Mouse (Mus musculus) midbrain, postnatal 0 days (tissue): ENCODE measurements at regions not wholly inside any gene's neighbourhood (a gene's known extent, or its start where the extent isn't known, plus 50 kb on each side); places are given as distances from the start of the nearest gene placed in this dataset.

Source experiments
- ATAC-seq: fragments of 200-750 bp; cut with Nextera tagmentation; 2 replicates; pipeline ENCODE4 v1.8.0; 2017; ENCODE audit warnings: moderate number of reproducible peaks, mild to moderate bottlenecking, moderate TSS enrichment, moderate library complexity; ENCODE audit not compliant: low FRiP score
- DNase-seq: peaks from one replicate; pipeline ENCODE4 v3.0.0-alpha.2; 2015; ENCODE audit warnings: low spot score
- H3K27ac ChIP-seq: fragments of 300-500 bp; sonication (generic); 2 replicates; pipeline ENCODE4 v1.5.1; 2014; ENCODE audit warnings: low read depth, mild to moderate bottlenecking, low read length, mixed read lengths
- H3K27me3 ChIP-seq: fragments of 300-500 bp; sonication (generic); 2 replicates; pipeline ENCODE4 v1.6.1; 2014; ENCODE audit warnings: low read length, control low read depth, mixed read lengths; ENCODE audit not compliant: insufficient read depth
- H3K36me3 ChIP-seq: fragments of 300-500 bp; sonication (generic); 2 replicates; pipeline ENCODE4 v1.6.1; 2014; ENCODE audit warnings: low read length, control low read depth, mixed read lengths; ENCODE audit not compliant: insufficient read depth
- H3K4me1 ChIP-seq: fragments of 300-500 bp; sonication (generic); 2 replicates; pipeline ENCODE4 v1.6.1; 2014; ENCODE audit warnings: mild to moderate bottlenecking, control low read depth, antibody characterized with exemption, low read length, mixed read lengths; ENCODE audit not compliant: insufficient read depth
- H3K4me2 ChIP-seq: fragments of 300-500 bp; sonication (generic); 2 replicates; pipeline ENCODE4 v1.6.1; 2014; ENCODE audit warnings: low read depth, mild to moderate bottlenecking, low read length, mixed read lengths; ENCODE audit not compliant: poor library complexity, severe bottlenecking
- H3K4me3 ChIP-seq: fragments of 300-500 bp; sonication (generic); 2 replicates; pipeline ENCODE4 v1.5.1; 2014; ENCODE audit warnings: low read depth, mild to moderate bottlenecking, low read length, moderate library complexity
- H3K9ac ChIP-seq: fragments of 300-500 bp; sonication (generic); replicated peaks from 2 replicates; pipeline ENCODE4 v1.6.1; 2014; ENCODE audit warnings: mild to moderate bottlenecking, low read length, moderate library complexity, mixed read lengths; ENCODE audit not compliant: poor library complexity, severe bottlenecking
- H3K9me3 ChIP-seq: fragments of 300-500 bp; sonication (generic); 2 replicates; pipeline ENCODE4 v1.6.1; 2016; ENCODE audit warnings: low read length, control low read depth
- CTCF ChIP-seq: IDR thresholded peaks from 2 replicates; pipeline ENCODE4 v1.5.1; 2016; ENCODE audit warnings: antibody characterized with exemption, mild to moderate bottlenecking
- WGBS: fragments of 180-500 bp; shearing (Covaris S2); extraction: QIAGEN DNeasy Blood & Tissue Kit; methylation state at CpG from one replicate; pipeline ENCODE4 v1.1.7; 2014; 5-methylcytosine and 5-hydroxymethylcytosine counted together

DNA sequence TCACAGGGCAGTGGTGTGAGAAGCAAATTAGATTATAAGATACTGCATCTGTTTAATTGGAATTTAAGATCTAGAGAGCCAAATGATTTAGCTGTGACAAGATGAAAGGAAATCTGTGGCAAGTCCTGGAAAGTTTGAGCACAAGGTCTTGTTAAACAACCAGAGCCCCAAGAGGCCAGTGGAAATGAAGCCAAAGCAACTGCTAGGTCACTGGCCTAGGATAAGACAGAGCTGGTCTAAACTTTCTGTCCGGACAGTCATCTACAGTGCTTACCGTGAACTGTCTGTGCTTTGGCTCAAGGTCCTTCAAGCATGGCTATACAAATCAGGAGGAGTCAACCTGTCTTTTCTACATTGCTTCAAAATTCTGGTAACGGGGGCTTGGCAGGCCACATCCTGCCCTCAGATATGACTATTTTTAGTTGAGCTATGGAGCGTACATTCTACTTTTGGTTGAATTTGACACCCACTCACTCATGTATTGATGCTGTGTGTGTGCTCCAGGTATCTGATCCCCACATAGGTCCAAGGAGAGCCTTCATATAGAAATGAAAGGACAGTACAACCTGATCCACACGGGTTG, 113.4 kb upstream of the Atp1b1 start:
- WGBS: 86% methylated on average over 5 of the region's 5 CpGs
- Histone ChIP-seq H3K27ac (no peak overlapping the region), H3K4me1 (no peaks in the 10 kb centered on the region), H3K36me3 (no peaks in the 10 kb centered on the region), H3K9me3 (no peaks in the 10 kb centered on the region), H3K4me3 (no peak overlapping the region), H3K27me3 (no peaks in the 10 kb centered on the region), H3K4me2 (no peak overlapping the region), H3K9ac (no peak overlapping the region)
- DNase-seq (no peak), ATAC-seq (no peak)
- no peak for TF ChIP-seq CTCF

DNA sequence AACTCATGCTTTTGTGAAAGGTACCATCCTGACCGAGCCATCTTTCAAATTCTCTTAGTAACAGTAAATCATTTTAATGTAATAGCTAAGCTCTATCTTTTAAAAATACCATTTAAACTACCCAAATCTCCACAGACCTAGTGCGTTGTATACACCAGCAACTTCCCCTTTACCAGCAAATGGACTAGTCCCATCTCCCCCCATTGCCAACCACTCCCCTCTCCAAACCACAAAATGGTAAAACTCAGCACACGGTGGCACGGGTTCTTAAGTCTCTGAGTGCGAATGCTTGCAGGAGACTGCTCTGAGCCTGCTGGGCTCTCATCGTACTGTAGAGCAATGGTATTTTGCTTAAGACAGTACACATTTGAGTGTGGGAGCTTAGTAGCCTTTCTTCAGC, 106.7 kb upstream of the Atp1b1 start:
- no peak overlapping the region for H3K4me3 ChIP-seq
- DNase-seq (no peak), ATAC-seq (no peak)
- H3K4me2 ChIP-seq: no peak overlapping the region
- H3K4me1 ChIP-seq: no peaks in the 10 kb centered on the region
- 91% methylated on average over 6 of the region's 6 CpGs for WGBS
- H3K9ac ChIP-seq: no peak overlapping the region
- H3K9me3 ChIP-seq: no peaks in the 10 kb centered on the region
- no peaks in the 10 kb centered on the region for H3K27me3 ChIP-seq
- H3K36me3 ChIP-seq: no peaks in the 10 kb centered on the region
- no peak overlapping the region for H3K27ac ChIP-seq
- no peak for TF ChIP-seq CTCF

DNA sequence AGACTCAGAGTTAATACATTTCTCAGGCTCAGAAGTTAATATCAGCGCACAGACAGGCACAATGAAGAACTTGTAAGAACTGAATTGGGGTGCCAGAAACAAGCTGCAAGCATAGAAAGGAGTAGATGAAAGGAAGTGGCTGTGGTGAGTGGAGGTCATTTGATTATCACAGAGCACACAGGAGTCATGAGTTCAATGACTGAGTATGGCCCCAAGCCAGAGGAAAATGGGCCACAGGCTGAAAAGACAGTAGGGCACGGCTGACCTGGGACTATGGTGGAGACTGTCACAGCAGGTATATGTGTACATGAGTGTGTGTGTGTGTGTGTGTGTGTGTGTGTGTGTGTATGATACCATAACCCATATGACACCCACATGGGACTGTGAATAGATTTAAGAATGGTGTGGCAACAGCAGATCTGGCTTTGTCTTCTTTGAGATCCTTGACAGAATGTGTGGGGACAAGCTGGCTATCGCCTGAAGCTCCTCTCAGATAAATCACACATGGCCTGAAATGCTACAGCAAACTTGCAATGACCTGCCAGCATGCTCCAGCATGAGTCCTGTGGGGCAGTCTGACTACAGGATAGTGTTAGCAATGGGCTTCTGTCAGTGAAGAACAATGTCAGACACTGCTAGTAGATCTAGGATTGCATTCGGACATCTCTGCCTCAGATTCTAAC, 101.5 kb upstream of the Atp1b1 start:
- H3K9me3 ChIP-seq: no peaks in the 10 kb centered on the region
- no peaks in the 10 kb centered on the region for H3K36me3 ChIP-seq
- no peak overlapping the region for H3K9ac ChIP-seq
- no peak for ATAC-seq
- H3K27ac ChIP-seq: no peak overlapping the region
- 93% methylated on average over 4 of the region's 4 CpGs for WGBS
- H3K27me3 ChIP-seq: no peaks in the 10 kb centered on the region
- no peak overlapping the region for H3K4me2 ChIP-seq
- DNase-seq: no peak
- TF ChIP-seq CTCF: no peak
- H3K4me1 ChIP-seq: no peaks in the 10 kb centered on the region
- no peak overlapping the region for H3K4me3 ChIP-seq

DNA sequence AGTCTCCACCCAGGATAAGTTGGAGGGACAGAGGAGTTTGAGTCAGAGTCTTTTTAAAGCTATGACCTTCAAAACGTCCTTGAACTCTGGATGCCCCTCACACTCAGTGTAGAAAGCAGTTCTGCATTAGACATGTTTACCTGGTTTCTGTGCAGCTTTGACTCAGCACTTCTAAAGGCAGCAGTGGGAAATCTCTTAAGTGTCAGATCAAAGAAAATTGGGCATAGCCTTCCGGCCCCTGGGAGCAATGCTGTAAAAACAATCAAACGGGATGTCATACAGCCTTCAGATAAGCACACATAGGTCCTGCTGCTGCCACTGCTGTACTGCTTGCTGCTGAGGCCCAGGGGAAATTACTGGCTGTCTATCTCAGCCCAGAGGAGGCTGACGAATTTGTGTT, 94.5 kb upstream of the Atp1b1 start:
- TF ChIP-seq CTCF: no peak
- Histone ChIP-seq H3K4me2 (no peak overlapping the region), H3K9me3 (no peaks in the 10 kb centered on the region), H3K4me3 (no peak overlapping the region), H3K36me3 (no peaks in the 10 kb centered on the region), H3K9ac (no peak overlapping the region), H3K27ac (no peak overlapping the region), H3K27me3 (no peaks in the 10 kb centered on the region), H3K4me1 (no peaks in the 10 kb centered on the region)
- DNase-seq: peak; percentile 47
- 34% methylated on average over 4 of the region's 4 CpGs for WGBS
- ATAC-seq: no peak

DNA sequence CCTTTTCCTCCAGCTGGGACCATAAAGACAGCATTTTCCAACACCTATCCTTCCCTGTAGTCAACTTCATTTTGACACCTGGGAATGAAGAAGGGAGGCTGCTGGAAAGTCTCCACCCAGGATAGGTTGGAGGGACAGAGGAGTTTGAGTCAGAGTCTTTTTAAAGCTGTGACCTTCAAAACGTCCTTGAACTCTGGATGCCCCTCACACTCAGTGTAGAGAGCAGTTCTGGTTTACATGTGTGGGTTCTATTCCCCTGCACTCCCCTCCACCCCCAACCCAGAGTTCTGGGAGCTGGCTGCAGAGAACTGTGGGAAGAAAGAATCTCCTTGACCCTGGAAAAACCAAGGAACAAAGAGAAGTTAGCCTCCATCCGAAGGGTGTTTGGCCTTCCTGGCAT, 92.9 kb upstream of the Atp1b1 start:
- WGBS: 68% methylated on average over 2 of the region's 2 CpGs
- ATAC-seq: no peak
- TF ChIP-seq CTCF: no peak

DNA sequence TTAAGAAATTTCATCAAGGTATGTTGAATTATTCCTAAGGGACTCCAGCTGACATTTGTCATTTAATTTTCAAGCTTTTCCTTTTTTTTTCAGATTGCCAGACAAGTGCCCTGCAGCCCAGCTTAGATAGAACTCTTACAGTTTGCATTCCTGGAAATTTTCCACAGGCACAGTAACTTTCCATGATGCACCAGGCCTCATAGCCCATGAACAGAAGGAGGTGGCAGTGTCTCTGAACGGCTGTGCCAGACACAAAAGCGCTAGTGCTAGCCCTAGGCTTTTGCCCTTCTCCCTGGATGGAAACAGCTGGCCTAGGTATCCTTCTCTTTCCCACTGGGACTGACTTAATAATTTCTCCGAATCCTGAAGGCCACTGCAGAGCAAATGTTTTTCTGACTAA, 92.4 kb upstream of the Atp1b1 start:
- ATAC-seq (no peak), DNase-seq (no peak)
- WGBS: 77% methylated on average over 3 of the region's 3 CpGs
- Histone ChIP-seq H3K9me3 (no peaks in the 10 kb centered on the region), H3K27me3 (no peaks in the 10 kb centered on the region), H3K4me2 (no peak overlapping the region), H3K9ac (no peak overlapping the region), H3K27ac (no peak overlapping the region), H3K4me3 (no peak overlapping the region), H3K36me3 (no peaks in the 10 kb centered on the region), H3K4me1 (no peaks in the 10 kb centered on the region)
- no peak for TF ChIP-seq CTCF

More for the DNA sequence above, 92.9 kb upstream of the Atp1b1 start:
- H3K9me3 ChIP-seq: no peaks in the 10 kb centered on the region
- no peak for DNase-seq
- no peak overlapping the region for H3K27ac ChIP-seq
- H3K4me1 ChIP-seq: no peaks in the 10 kb centered on the region
- H3K4me3 ChIP-seq: no peak overlapping the region
- no peak overlapping the region for H3K9ac ChIP-seq
- H3K4me2 ChIP-seq: no peak overlapping the region
- no peaks in the 10 kb centered on the region for H3K36me3 ChIP-seq
- no peaks in the 10 kb centered on the region for H3K27me3 ChIP-seq
